Mouse (Mus musculus) B cell, adult 2 months (primary cell): ENCODE measurements around the gene Abcd1.
A peak's percentile ranks its signal among the peaks of the same experiment; 100 is the strongest.

Source experiments
- DNase-seq, 2 experiments: peaks; one replicate each; pipeline ENCODE4 v3.0.0; 2022

Gene Abcd1

GRCm38 (mm10) chrX:73744774-73745481, 28.5 kb downstream of the Abcd1 start:
- DNase-seq, result no peak

DNA sequence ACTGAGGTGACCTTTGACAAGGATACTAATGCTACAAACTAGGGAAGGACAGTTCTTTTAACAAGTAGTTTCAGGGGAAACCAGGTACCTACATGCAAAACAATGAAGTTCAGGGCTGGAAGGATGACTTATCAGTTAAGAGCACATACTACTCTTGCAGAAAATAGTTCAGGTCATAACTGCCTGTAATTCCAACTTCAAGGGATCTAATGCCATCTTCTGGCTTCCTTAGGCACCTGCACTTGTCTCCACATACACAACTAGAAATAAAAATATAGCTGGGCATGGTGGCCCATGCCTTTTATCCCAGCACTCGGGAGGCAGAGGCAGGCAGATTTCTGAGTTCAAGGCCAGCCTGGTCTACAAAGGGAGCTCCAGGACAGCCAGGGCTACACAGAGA, 32.6 kb downstream of the Abcd1 start:
- DNase-seq, result no peak

- no peak for DNase-seq
Observed at GRCm38 (mm10) chrX:73756334-73757140, 40.1 kb downstream of the Abcd1 start, which contains the start of gene Plxnb3. Gene Plxnb3, plus strand, starts transcription at chrX:73757090.

DNA sequence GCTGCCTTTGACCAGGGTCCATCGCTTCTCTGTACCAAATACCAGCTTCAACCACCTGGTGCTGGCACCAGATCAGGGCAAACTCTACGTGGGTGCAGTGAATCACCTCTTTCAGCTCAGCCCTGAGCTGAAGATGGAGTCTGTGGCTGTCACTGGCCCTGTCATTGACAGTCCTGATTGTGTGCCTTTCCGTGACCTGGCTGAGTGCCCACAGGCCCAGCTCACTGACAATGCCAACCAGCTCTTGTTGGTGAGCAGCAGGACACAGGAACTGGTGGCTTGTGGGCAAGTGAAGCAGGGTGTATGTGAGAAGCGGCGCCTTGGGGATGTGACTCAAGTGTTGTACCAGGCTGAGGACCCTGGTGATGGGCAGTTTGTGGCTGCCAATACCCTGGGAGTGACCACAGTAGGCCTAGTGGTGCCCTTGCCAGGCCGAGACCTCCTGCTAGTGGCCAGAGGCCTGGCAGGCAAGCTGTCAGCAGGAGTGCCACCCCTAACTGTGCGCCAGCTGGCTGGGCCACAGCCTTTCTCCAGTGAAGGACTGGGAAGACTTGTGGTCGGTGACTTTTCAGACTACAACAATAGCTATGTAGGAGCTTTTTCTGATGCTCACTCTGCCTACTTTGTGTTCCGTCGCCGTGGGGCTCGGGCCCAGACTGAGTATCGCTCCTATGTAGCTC, 42.4 kb downstream of the Abcd1 start:
- DNase-seq, result no peak

GRCm38 (mm10) chrX:73765311-73765710, 48.9 kb downstream of the Abcd1 start:
- no peak for DNase-seq

DNA sequence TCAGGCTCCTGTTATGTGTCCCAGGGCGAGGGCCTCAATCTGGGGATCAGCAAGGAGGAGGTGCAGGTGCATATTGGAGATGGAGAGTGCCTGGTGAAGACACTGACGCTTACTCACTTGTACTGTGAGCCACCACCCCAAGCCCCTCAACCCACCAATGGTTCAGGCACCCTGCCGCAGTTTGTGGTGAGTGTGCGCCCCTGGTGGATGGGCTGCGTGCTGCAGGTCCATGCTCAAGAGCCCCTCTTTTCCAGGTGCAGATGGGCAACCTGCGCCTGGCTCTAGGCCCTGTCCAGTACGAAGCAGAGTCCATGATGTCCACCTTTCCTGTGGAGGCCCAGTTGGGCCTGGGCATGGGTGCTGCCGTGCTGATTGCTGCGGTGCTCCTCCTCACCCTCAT, 50.9 kb downstream of the Abcd1 start:
- DNase-seq, result peak; percentile 44 to 46

- DNase-seq, result peak; percentile 44 to 46
Observed at GRCm38 (mm10) chrX:73774168-73774760, 57.9 kb downstream of the Abcd1 start, which contains the start of gene Srpk3. Gene Srpk3, plus strand, starts transcription at chrX:73774405.

GRCm38 (mm10) chrX:73774802-73775483, 58.5 kb downstream of the Abcd1 start:
- no peak for DNase-seq

DNA sequence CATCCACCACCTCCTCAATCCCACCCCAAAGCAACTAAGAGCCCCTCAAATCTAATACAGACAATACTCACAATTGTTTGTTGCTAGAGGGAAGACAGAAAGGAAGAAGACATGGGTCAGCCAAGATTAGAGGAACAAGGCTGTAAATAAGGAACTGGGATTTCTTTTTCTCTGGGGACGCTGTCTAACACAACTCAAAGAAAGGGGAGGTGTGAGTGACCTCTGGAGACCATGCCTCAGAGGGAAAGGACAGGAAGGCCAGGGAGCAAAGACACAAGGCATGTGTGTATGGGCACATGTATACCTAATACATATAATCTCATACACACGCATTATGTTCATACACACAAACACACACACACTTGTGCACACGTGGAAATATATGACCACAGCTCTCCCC, 65.8 kb downstream of the Abcd1 start:
- DNase-seq, result no peak

DNA sequence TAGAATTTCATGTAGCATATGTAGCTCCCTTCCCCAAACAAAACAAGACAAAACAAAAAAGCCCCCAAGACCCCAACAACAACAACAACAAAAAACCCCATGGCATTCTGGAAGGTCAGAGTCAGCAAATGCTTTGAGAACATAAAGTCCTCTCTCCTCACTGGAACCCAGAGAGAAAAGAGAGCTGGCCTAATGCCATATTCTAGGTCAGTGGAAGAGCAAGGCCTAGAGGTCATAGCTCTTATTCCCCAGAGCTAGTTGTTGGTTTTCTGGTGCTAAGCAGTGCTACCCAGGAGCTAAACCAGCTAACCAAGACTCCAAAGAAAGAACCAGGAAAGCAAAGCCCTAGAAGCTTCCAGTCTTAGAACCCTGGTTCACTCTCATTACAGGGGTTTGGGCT, 69.3 kb downstream of the Abcd1 start:
- no peak for DNase-seq

DNA sequence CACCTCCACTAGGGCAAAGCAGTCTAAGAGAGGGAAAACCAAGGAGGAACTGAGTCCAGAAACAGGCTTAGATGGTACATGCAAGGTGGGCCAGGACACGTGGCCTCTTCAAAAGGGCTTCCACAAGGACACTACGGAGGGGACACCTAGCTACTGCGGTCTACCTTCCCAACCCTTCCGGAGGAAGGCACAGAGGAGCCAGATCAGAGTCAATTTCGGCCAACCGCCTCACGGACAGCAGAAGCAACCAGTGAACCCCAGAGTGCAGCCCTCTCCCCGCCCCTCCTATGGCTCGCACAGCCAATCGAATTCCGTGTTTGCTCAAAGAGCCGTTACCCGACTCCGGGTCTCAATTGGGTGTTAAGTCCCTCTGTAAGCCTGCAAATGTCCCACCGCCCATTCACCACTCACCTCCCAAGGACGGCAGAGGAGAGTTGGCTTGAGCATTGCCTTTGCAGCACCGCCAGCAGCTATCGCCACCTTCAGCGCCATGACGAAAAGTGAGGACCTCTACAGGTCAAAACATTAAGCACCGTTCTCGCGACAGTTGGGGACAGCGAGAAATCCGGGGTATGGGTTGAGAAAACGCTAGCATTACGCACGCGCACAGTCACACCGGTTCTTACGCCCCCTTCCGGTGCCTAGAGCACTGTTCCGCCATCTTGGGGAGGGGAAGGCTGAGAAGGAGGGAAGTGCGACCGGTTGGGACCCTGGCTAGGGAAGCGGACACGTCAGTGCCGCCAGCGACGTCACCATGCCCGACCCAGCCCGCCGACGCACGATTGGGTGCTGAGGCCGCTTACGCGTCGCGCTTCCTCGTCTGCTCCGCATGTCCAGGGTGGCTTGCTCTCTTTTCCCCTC, 70.2 kb downstream of the Abcd1 start, which contains the start of the genes Idh3g and Ssr4:
Gene Idh3g, minus strand, starts transcription at position 534 of the 861 bp plus-strand sequence.
Gene Ssr4, plus strand, starts transcription at position 665 of the 861 bp plus-strand sequence.
- DNase-seq, result peak; percentile 93 to 94

GRCm38 (mm10) chrX:73787225-73787558, 70.8 kb downstream of the Abcd1 start:
- DNase-seq, result no peak
